Comparison of ENCODE assay signal across 35 mouse cellular contexts in the genomic region with DNA sequence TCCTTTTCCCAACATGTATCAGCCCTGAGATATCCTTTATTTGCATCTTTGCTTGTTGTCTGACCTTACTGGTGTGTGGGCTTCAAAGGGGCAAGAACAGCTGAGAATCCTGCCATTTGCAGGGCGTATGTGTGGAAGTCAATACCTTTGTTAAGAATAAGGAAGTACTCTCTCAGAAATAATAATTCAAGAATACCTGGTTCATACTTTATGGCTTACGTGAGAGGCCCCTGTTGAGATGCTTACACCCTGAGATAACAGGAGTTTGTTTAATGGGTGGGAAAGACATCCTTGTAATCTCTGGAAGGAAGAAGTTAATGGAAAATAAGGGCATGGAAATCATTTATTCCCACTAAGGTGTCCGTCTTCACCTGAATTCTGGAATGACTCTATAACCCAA. TPM values are rescaled to one million over a fixed set of nuclear protein-coding genes. Genes with fewer than 3 reads are reported as not detected.
"Had no signal": no experiment of that assay in that cellular context is flagged by ENCODE, and none has a peak within 500 bp of the region (broad histone marks: within the 10 kb centered on the region; RNA-seq: fewer than 3 reads in every experiment).

No protein-coding gene starts in this region.

- H3K4me1 ChIP-seq: limb, embryonic 10.5 days; limb, embryonic 12.5 days; limb, embryonic 13.5 days; limb, embryonic 15.5 days; liver, embryonic 12.5 days; liver, embryonic 13.5 days; liver, embryonic 15.5 days; lung, embryonic 15.5 days; megakaryocyte, embryonic 14.5 days; midbrain, embryonic 10.5 days; midbrain, embryonic 12.5 days; midbrain, embryonic 13.5 days; midbrain, embryonic 15.5 days had no signal

- H3K9me3 ChIP-seq: limb, embryonic 10.5 days; limb, embryonic 12.5 days; limb, embryonic 13.5 days; limb, embryonic 15.5 days; liver, embryonic 12.5 days; liver, embryonic 13.5 days; lung, embryonic 15.5 days; megakaryocyte, embryonic 14.5 days; midbrain, embryonic 10.5 days; midbrain, embryonic 12.5 days; midbrain, embryonic 13.5 days; midbrain, embryonic 15.5 days had no signal

- H3K27me3 ChIP-seq: limb, embryonic 12.5 days; limb, embryonic 13.5 days; limb, embryonic 15.5 days; liver, embryonic 12.5 days; liver, embryonic 13.5 days; liver, embryonic 15.5 days; lung, embryonic 15.5 days; megakaryocyte, embryonic 14.5 days; midbrain, embryonic 12.5 days; midbrain, embryonic 13.5 days; midbrain, embryonic 15.5 days had no signal

- H3K4me3 ChIP-seq: limb, embryonic 10.5 days; limb, embryonic 12.5 days; limb, embryonic 13.5 days; limb, embryonic 15.5 days; liver, embryonic 12.5 days; liver, embryonic 13.5 days; liver, embryonic 15.5 days; lung, embryonic 15.5 days; megakaryocyte, embryonic 14.5 days; midbrain, embryonic 10.5 days; midbrain, embryonic 12.5 days; midbrain, embryonic 13.5 days; midbrain, embryonic 15.5 days; myocyte had no signal

- H3K9ac ChIP-seq: limb, embryonic 12.5 days; limb, embryonic 13.5 days; limb, embryonic 15.5 days; liver, embryonic 12.5 days; liver, embryonic 13.5 days; liver, embryonic 14.5 days; liver, embryonic 15.5 days; liver, postnatal 0 days; lung, embryonic 14.5 days; lung, embryonic 15.5 days; midbrain, embryonic 12.5 days; midbrain, embryonic 13.5 days; midbrain, embryonic 15.5 days had no signal

- H3K27ac ChIP-seq: limb, embryonic 10.5 days; limb, embryonic 12.5 days; limb, embryonic 13.5 days; limb, embryonic 15.5 days; liver, embryonic 12.5 days; liver, embryonic 13.5 days; liver, embryonic 14.5 days; liver, embryonic 15.5 days; lung, embryonic 15.5 days; macrophage; midbrain, embryonic 10.5 days; midbrain, embryonic 12.5 days; midbrain, embryonic 13.5 days; midbrain, embryonic 15.5 days had no signal

- DNase-seq: left cerebral cortex, postnatal 4 days; liver, embryonic 13.5 days; liver, postnatal 0 days; lung, adult 18-20 months; lung, adult 2 months; lung, embryonic 14.5 days; lung, postnatal 10 days; lung, postnatal 14 days; lung, postnatal 36 days; lung, postnatal 4 days; midbrain, embryonic 14.5 days had no signal

- H3K36me3 ChIP-seq: limb, embryonic 10.5 days; limb, embryonic 12.5 days; limb, embryonic 13.5 days; limb, embryonic 15.5 days; liver, embryonic 12.5 days; liver, embryonic 13.5 days; liver, embryonic 15.5 days; lung, embryonic 15.5 days; midbrain, embryonic 10.5 days; midbrain, embryonic 12.5 days; midbrain, embryonic 13.5 days; midbrain, embryonic 15.5 days had no signal

- H3K4me2 ChIP-seq: limb, embryonic 12.5 days; limb, embryonic 13.5 days; limb, embryonic 15.5 days; liver, embryonic 11.5 days; liver, embryonic 12.5 days; liver, embryonic 13.5 days; liver, embryonic 15.5 days; lung, embryonic 14.5 days; lung, embryonic 15.5 days; midbrain, embryonic 11.5 days; midbrain, embryonic 12.5 days; midbrain, embryonic 13.5 days; midbrain, embryonic 15.5 days had no signal

- ATAC-seq: liver, embryonic 12.5 days; liver, postnatal 0 days; lung, postnatal 0 days; midbrain, embryonic 13.5 days; midbrain, embryonic 15.5 days; midbrain, embryonic 16.5 days had no signal

RNA-seq across cellular contexts. Expression of a gene that starts 26.0 kb away (rescaled TPM):
- polyA plus RNA-seq: limb, embryonic 10.5 days; limb, embryonic 11.5 days; limb, embryonic 12.5 days; limb, embryonic 13.5 days; limb, embryonic 14.5 days; limb, embryonic 15.5 days; liver, adult 2 months; liver, embryonic 11.5 days; liver, embryonic 12.5 days; liver, embryonic 13.5 days; liver, embryonic 14.5 days; liver, embryonic 15.5 days; liver, embryonic 16.5 days; liver, postnatal 0 days; lung, embryonic 14.5 days; macrophage; midbrain, embryonic 10.5 days; midbrain, embryonic 11.5 days; midbrain, embryonic 12.5 days; midbrain, embryonic 13.5 days; midbrain, embryonic 14.5 days; midbrain, embryonic 15.5 days; midbrain, embryonic 16.5 days; myocyte; neural tube, embryonic 11.5 days had no signal
